Mouse (Mus musculus) megakaryocyte, embryonic 14.5 days (primary cell): ENCODE measurements at regions not wholly inside any gene's neighbourhood (a gene's known extent, or its start where the extent isn't known, plus 50 kb on each side); places are given as distances from the start of the nearest gene placed in this dataset.

Source experiments
- H3K27me3 ChIP-seq: replicated peaks from 2 replicates; pipeline ENCODE3; 2012; ENCODE audit warnings: inconsistent platforms
- H3K36me3 ChIP-seq: replicated peaks from 2 replicates; pipeline ENCODE3; 2012; ENCODE audit warnings: low read length, inconsistent platforms, mixed read lengths
- H3K4me1 ChIP-seq: 2 replicates; pipeline ENCODE4 v1.6.1; 2012; ENCODE audit warnings: inconsistent platforms
- H3K4me3 ChIP-seq: replicated peaks from 2 replicates; pipeline ENCODE3; 2012; ENCODE audit warnings: moderate library complexity, mild to moderate bottlenecking, inconsistent platforms
- H3K9me3 ChIP-seq: 2 replicates; pipeline ENCODE4 v1.6.1; 2012; ENCODE audit warnings: inconsistent platforms
- FLI1 ChIP-seq: IDR thresholded peaks from 2 replicates; pipeline ENCODE4 v1.6.1; 2012; ENCODE audit warnings: low read length, inconsistent platforms, mixed read lengths
- GATA1 ChIP-seq: IDR thresholded peaks from 3 replicates; pipeline ENCODE4 v1.6.1; 2012; ENCODE audit warnings: mixed read lengths, low read length, inconsistent platforms, borderline replicate concordance

DNA sequence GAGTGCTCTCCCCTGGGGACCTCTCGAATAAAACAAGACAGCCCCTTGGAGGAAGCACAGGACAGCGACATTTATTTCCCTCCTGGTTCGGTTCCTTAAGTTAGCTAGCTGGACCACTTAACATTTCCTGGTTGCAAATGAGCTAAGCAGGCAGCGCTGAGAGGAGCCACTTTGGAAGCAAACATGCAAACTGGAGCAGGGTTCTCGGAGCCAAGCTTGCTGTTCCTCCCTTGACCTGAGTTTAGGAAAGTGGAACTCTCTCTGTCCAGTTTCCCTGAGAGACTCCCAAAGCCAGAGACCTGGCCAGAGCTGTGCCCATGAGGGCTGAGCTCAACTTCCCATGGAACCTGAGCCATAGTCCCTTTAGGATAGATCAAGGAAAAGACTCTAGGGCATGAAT is 219.4 kb upstream of the Mgmt start:
- no peak for TF ChIP-seq GATA1
- no peaks in the 10 kb centered on the region for H3K27me3 ChIP-seq
- no peaks in the 10 kb centered on the region for H3K4me1 ChIP-seq
- H3K36me3 ChIP-seq = no peaks in the 10 kb centered on the region
- peaks cover 4% of the 10 kb centered on the region; the same call in 1 of the 2 replicates for H3K9me3 ChIP-seq
- H3K4me3 ChIP-seq = no peak overlapping the region

DNA sequence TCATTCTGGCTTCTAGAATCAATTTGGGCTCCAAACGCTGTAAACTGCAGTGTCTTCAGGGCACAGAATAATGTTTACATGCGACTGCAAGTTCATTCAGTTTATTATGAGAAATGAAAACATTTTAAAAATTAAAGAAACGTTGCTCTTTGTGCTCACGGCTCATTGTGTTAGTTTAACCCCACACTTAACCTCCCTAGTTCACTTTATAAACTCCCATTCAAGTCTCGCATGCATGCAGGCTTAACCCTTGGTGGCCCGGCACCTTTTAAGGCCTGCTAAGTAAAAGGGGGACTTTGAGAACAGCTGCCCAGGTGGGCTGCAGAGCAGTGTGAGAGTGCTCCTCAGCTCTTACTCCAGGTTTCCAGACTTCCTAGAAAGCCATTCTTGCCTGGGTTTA is 218.3 kb upstream of the Mgmt start:
- peaks cover 4% of the 10 kb centered on the region; the same call in 1 of the 2 replicates for H3K9me3 ChIP-seq
- no peaks in the 10 kb centered on the region for H3K27me3 ChIP-seq
- H3K36me3 ChIP-seq = no peaks in the 10 kb centered on the region
- H3K4me1 ChIP-seq = no peaks in the 10 kb centered on the region
- H3K4me3 ChIP-seq = no peak overlapping the region
- no peak for TF ChIP-seq FLI1

DNA sequence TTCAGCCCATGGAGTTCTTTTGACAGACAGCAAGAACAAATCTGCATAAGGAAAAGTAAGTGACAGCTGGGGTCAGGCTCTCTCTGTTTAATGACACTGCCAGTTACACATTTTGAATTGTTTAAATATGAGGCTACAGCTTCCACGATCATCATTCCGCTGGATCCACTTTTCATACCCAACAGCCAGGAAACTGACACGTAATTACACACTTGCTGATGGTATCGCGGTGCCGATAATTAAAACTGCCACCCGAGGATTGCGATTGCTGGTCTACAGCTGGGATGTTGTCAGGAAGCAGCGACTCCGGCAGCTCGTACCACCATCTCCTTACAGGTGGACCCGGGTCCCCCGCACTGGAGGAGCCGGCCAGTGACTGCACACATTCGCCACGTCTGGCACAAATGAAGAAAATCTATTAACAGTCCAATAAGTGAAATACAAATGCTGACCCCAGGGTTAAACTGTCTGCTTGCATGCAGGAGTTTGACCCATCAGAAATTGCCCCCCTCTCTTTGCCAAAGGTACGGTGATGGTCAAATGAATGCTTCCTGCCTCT is 217.3 kb upstream of the Mgmt start:
- Histone ChIP-seq H3K4me3 (no peak overlapping the region), H3K9me3 (peaks cover 4% of the 10 kb centered on the region; the same call in 1 of the 2 replicates), H3K36me3 (no peaks in the 10 kb centered on the region), H3K4me1 (no peaks in the 10 kb centered on the region), H3K27me3 (no peaks in the 10 kb centered on the region)
- no peak for TF ChIP-seq GATA1
- TF ChIP-seq FLI1 = no peak

DNA sequence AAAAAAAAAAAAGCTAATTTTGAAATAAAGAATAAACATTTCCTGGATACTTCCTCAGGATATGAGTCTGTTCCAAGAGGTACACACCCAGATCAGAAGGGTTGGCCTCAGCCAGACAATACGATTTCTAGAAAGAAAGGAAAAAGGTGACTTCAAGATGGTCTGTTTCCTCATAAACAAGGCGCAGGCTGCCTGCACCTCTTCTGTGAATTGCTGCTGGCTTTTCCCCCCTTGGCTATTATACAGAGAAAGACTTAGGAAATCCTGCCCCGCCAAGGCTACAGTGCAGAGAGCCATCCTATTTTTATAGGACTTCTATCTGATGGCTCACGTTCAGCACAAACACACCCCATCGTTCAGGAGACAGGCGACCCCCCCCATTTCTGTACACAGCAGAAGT is 204.8 kb upstream of the Mgmt start:
- no peak overlapping the region for H3K4me3 ChIP-seq
- H3K36me3 ChIP-seq = no peaks in the 10 kb centered on the region
- peaks cover 7% of the 10 kb centered on the region; the same call in 1 of the 2 replicates for H3K9me3 ChIP-seq
- no peaks in the 10 kb centered on the region for H3K4me1 ChIP-seq
- TF ChIP-seq FLI1 (no peak), GATA1 (no peak)
- no peaks in the 10 kb centered on the region for H3K27me3 ChIP-seq

DNA sequence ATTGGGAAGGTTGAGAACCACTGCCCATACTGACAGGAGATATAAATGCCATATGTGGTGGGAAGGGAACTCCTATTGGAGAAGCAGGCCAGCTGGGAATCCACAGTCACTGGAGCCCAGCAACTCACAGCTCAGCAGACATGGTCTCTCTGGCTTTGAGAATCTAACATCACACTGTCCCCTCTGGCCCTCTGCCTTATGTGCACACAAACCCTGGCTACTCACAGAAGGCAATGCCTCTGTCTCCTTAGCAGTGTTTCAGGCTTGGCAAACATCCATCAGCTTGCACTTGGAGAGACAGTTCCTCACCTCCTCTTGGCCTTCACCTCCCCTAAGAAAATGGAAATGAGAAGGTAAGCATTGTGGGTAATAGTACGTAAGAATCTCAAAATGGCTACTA is 188.2 kb upstream of the Mgmt start:
- H3K27me3 ChIP-seq = no peaks in the 10 kb centered on the region
- H3K9me3 ChIP-seq = peaks cover 37% of the 10 kb centered on the region
- TF ChIP-seq FLI1 (no peak), GATA1 (no peak)
- H3K36me3 ChIP-seq = no peaks in the 10 kb centered on the region
- H3K4me1 ChIP-seq = no peaks in the 10 kb centered on the region
- H3K4me3 ChIP-seq = no peak overlapping the region

DNA sequence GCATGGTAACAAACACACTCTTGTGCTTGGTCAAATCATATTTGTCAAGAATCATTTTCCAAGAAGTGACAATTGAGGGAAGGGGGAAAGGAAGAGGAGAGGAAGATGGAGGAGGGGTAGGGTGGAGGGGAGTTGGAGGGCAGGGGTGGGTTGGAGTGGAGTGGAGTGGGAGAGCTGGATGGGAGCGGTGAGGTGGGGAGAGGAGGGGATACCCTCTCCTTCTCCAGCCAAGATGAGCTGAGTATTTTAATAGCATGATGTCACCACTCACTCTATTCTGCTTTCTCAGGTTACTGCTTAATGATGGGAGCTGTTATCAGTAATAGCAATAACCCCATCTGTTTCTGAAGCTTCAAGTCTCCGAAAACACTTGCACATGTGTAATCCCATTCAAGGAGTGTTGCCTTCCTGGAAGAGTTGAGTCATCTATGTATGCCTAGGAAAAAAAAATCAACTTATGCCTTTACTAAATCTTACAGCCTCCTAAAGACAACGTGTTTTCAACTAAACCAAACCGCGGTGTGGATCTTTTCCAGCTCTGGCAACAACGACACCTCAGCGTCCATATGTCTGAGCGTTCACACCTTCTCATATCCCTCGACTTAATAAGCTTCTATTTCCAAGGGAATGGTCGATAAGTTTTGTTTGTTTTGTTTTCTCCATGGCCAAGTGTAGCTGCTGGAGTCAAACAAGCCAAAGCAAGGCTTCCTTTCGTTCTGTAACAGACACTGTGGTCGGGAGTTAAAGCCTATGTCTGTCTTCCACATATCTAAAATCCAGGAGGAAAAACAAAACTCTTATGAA is 187.0 kb upstream of the Mgmt start:
- TF ChIP-seq GATA1 (no peak), FLI1 (no peak)

DNA sequence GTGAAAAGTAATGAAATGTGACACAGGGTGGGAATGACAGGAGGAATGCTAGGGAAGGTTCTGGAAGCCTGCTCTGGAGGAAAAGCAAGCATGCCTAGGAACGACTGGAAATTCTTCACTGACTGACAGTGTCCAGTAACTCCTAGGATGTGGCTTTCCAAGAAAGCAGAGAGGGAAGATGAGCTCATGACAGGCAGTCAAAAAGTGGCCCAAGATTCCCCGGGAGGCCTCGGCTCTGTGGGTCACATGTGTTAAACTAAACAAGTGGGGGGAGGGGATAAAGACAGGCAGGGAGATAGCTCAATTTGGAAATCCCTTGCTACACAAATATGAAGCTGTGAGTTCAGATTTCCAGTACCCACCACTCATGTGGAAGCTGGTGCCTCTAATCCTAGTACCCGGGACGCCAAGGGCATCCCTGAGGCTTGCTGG is 186.4 kb upstream of the Mgmt start:
- TF ChIP-seq FLI1 (no peak), GATA1 (no peak)
- Histone ChIP-seq H3K9me3 (peaks cover 33% of the 10 kb centered on the region), H3K4me1 (no peaks in the 10 kb centered on the region), H3K27me3 (no peaks in the 10 kb centered on the region), H3K4me3 (no peak overlapping the region), H3K36me3 (no peaks in the 10 kb centered on the region)

More for the DNA sequence above, 187.0 kb upstream of the Mgmt start:
- peaks cover 38% of the 10 kb centered on the region for H3K9me3 ChIP-seq
- H3K4me1 ChIP-seq = no peaks in the 10 kb centered on the region
- H3K4me3 ChIP-seq = no peak overlapping the region
- no peaks in the 10 kb centered on the region for H3K36me3 ChIP-seq
- no peaks in the 10 kb centered on the region for H3K27me3 ChIP-seq

DNA sequence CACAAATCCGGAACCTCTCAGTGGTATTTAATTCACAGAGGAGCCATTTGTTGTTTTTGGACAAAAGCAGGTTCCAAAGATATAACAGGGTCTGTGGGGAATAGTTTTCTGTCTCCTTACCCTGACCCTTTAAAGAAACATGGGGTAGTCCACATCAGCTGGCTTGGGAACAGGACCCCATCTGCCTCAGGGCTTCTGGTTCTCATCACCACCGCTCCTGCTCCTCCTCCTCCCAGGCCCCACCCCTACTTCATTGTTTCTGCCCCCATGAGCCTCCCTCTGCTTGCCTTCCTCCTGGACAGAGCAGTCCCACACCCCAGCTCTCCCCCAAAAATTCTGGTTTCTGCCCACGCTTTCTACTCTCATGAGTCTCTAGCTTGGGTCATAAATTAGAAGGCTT is 183.8 kb upstream of the Mgmt start:
- no peak overlapping the region for H3K4me3 ChIP-seq
- no peaks in the 10 kb centered on the region for H3K36me3 ChIP-seq
- TF ChIP-seq GATA1 (no peak), FLI1 (no peak)
- H3K4me1 ChIP-seq = no peaks in the 10 kb centered on the region
- H3K9me3 ChIP-seq = peaks cover 24% of the 10 kb centered on the region
- H3K27me3 ChIP-seq = no peaks in the 10 kb centered on the region

DNA sequence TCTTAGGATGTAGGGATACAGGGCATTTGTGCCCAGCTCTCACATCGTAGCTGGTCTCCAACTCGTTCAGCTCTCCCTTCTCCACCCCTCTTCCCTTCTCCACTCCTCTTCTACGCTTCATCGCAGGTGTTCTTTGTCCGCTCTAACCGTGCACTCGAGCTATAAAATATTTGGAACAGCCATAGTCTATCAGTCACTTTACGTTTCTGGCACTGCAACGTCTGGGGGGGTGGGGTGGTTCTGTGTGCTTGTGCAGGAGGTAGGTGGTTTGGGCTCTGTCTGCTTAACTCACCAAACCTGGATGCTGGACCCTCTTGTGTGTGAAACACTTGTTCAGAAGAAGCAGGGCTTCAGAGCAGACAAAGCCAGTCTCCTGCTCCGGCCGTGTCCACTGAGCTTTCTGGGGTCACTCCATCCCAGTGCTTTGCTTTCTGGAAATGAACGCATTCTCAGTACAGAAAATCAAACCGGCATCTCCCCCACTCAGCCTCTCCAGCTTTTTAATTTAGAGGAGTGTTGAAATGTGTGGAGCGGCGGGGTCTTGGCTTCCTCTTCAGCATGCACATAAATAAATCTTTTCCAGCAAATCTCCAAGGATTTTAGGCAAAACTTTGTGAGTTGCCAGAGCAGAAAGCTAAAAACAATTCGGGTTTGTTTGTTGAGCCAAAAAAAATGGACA is 181.3 kb upstream of the Mgmt start:
- Histone ChIP-seq H3K36me3 (no peaks in the 10 kb centered on the region), H3K4me1 (no peaks in the 10 kb centered on the region), H3K9me3 (peaks cover 21% of the 10 kb centered on the region), H3K27me3 (no peaks in the 10 kb centered on the region), H3K4me3 (no peak overlapping the region)
- no peak for TF ChIP-seq FLI1
- no peak for TF ChIP-seq GATA1

DNA sequence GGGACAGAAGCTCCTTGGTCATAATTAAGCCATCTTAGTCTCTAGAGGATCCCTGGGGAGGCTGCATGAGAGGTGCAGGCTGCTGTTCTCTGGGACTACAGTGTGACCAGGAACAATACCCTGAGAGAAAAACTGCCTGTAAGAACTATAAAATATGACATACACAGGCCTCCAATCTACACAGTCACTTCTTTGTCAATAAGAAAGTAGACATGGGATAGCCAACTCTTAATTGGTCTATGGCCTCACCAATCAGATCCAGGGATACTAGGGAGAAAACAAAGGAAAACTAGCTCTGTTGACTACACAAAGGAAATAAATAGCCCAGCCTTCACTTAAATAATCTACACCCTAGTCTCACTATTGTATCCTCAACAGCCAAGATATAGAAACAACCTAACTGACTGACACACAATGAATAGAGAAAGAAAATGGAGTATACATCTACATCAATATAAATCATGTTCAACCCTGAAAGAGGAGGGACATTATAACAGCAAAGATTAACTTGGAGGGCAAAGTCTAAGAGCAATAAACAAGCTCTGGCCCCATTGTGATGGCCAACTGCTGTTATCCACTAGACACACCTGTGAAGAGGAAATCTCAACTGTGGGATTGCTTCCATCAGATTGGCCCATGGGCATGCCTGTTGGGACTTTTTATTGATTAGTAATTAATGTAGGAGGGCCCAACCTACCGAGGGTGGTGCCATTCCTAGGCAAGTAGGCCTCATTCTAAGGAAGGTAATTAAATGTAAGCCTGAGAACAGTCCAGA is 166.6 kb upstream of the Mgmt start:
- H3K36me3 ChIP-seq = no peaks in the 10 kb centered on the region
- no peaks in the 10 kb centered on the region for H3K27me3 ChIP-seq

More for the DNA sequence above, 166.6 kb upstream of the Mgmt start:
- Histone ChIP-seq H3K4me1 (no peaks in the 10 kb centered on the region), H3K4me3 (no peak overlapping the region), H3K9me3 (peaks cover 16% of the 10 kb centered on the region)
- TF ChIP-seq FLI1 (no peak), GATA1 (no peak)
